Mouse (Mus musculus) limb, embryonic 14.5 days (tissue): ENCODE data around the gene Myoz1. TPM values are rescaled to one million over a fixed set of nuclear protein-coding genes. Genes with fewer than 3 reads are reported as not detected.

Source experiments
- ATAC-seq: fragments of 200-750 bp; cut with Nextera tagmentation; 2 replicates; pipeline ENCODE4 v1.8.0; 2017; ENCODE audit warnings: low read depth, moderate number of reproducible peaks, moderate TSS enrichment; ENCODE audit not compliant: low FRiP score
- DNase-seq: peaks from one replicate; pipeline ENCODE4 v3.0.0-alpha.2; 2015; ENCODE audit warnings: low spot score
- H3K27ac ChIP-seq: fragments of 300-500 bp; sonication (generic); replicated peaks from 2 replicates; pipeline ENCODE4 v1.5.1; 2014; ENCODE audit warnings: low read depth, mild to moderate bottlenecking, low read length, moderate library complexity, mixed read lengths
- H3K27me3 ChIP-seq: fragments of 300-500 bp; sonication (generic); 2 replicates; pipeline ENCODE4 v1.6.1; 2014; ENCODE audit warnings: low read length, mixed read lengths; ENCODE audit not compliant: control insufficient read depth, insufficient read depth
- H3K36me3 ChIP-seq: fragments of 300-500 bp; sonication (generic); 2 replicates; pipeline ENCODE4 v1.6.1; 2014; ENCODE audit warnings: mild to moderate bottlenecking, low read length, moderate library complexity, mixed read lengths; ENCODE audit not compliant: control insufficient read depth, insufficient read depth
- H3K4me1 ChIP-seq: fragments of 300-500 bp; sonication (generic); 2 replicates; pipeline ENCODE4 v1.6.1; 2014; ENCODE audit warnings: antibody characterized with exemption, low read length, mixed read lengths; ENCODE audit not compliant: control insufficient read depth, insufficient read depth
- H3K4me2 ChIP-seq: fragments of 300-500 bp; sonication (generic); replicated peaks from 2 replicates; pipeline ENCODE4 v1.6.1; 2014; ENCODE audit warnings: low read depth, mild to moderate bottlenecking, low read length, moderate library complexity; ENCODE audit not compliant: severe bottlenecking
- H3K4me3 ChIP-seq: fragments of 300-500 bp; sonication (generic); replicated peaks from 2 replicates; pipeline ENCODE4 v1.5.1; 2014; ENCODE audit warnings: low read length
- H3K9ac ChIP-seq: fragments of 300-500 bp; sonication (generic); 2 replicates; pipeline ENCODE4 v1.6.1; 2014; ENCODE audit warnings: mild to moderate bottlenecking, low read depth, low read length, moderate library complexity; ENCODE audit not compliant: severe bottlenecking
- H3K9me3 ChIP-seq: fragments of 300-500 bp; sonication (generic); 2 replicates; pipeline ENCODE4 v1.6.1; 2016; ENCODE audit warnings: low read length; ENCODE audit not compliant: control insufficient read depth
- POLR2A ChIP-seq: fragments of 200-500 bp; IDR thresholded peaks from 2 replicates; pipeline ENCODE4 v1.8.0; 2012; ENCODE audit warnings: inconsistent platforms, mild to moderate bottlenecking, moderate library complexity, borderline replicate concordance; ENCODE audit not compliant: insufficient read depth, insufficient read length; ENCODE audit errors: extremely low read depth
- WGBS: fragments of 180-500 bp; shearing (Covaris S2); extraction: QIAGEN DNeasy Blood & Tissue Kit; methylation state at CpG from one replicate; pipeline ENCODE4 v1.1.7; 2014; 5-methylcytosine and 5-hydroxymethylcytosine counted together
- polyA plus RNA-seq, 2 experiments: library from polyadenylated mRNA; depleted of rRNA in 1 of 2; stranded (reverse) in 1 of 2; unstranded in 1 of 2; fragments of >200 nt; fragmentation: Nextera tagmentation in 1 of 2; extraction: Ambion mirVana in 1 of 2; gene quantifications; 2 replicates each; pipeline versions ENCODE4 v1.2.1 to v1.2.3; 2012 to 2014

Gene Myoz1
- polyA plus RNA-seq, 2 experiments, result 8.5 to 9.7 TPM

- 91% methylated on average over 2 of the region's 2 CpGs for WGBS
- no peak for ATAC-seq
- H3K36me3 ChIP-seq, result peaks cover 24% of the 10 kb centered on the region
- no peak for DNase-seq
- no peak overlapping the region for H3K27ac ChIP-seq
- H3K9me3 ChIP-seq, result no peaks in the 10 kb centered on the region
- H3K4me1 ChIP-seq, result peaks cover 12% of the 10 kb centered on the region
- H3K9ac ChIP-seq, result no peak overlapping the region
- H3K4me3 ChIP-seq, result 0 out of 2 replicates have a peak overlapping the region, but pooled peaks have one; percentile 3
- TF ChIP-seq POLR2A, result no peak
- H3K27me3 ChIP-seq, result no peaks in the 10 kb centered on the region
- peak overlapping the region; percentile 86; the same call in 1 of the 2 replicates for H3K4me2 ChIP-seq
Measured at GRCm38 (mm10) chr14:20672990-20673389, 16.6 kb upstream of the Myoz1 start.

GRCm38 (mm10) chr14:20668154-20668810, 11.9 kb upstream of the Myoz1 start, which contains the start of gene Synpo2l:
Gene Synpo2l (minus strand): TSS chr14:20668354.
- Histone ChIP-seq H3K27ac (no peak within 1 kb of the TSS), H3K36me3 (no peaks in the 10 kb centered on the region), H3K4me2 (no peak within 1 kb of the TSS), H3K9me3 (no peaks in the 10 kb centered on the region), H3K9ac (no peak within 1 kb of the TSS), H3K27me3 (no peaks in the 10 kb centered on the region), H3K4me1 (peaks cover 14% of the 10 kb centered on the region), H3K4me3 (no peak within 1 kb of the TSS)
- 83% methylated on average over 8 of the region's 8 CpGs for WGBS
- ATAC-seq, result no peak
- no peak for DNase-seq
- TF ChIP-seq POLR2A, result no peak

GRCm38 (mm10) chr14:20667469-20667868, 11.1 kb upstream of the Myoz1 start:
- Histone ChIP-seq H3K27me3 (no peaks in the 10 kb centered on the region), H3K4me1 (peaks cover 14% of the 10 kb centered on the region), H3K9ac (no peak overlapping the region), H3K4me3 (no peak overlapping the region), H3K27ac (no peak overlapping the region), H3K36me3 (no peaks in the 10 kb centered on the region), H3K9me3 (no peaks in the 10 kb centered on the region), H3K4me2 (no peak overlapping the region)
- ATAC-seq, result no peak
- no peak for DNase-seq
- no peak for TF ChIP-seq POLR2A
- 82% methylated on average over 1 of the region's 1 CpGs for WGBS

- Histone ChIP-seq H3K36me3 (no peaks in the 10 kb centered on the region), H3K27ac (peak overlapping the region; percentile 69), H3K4me1 (peaks cover 26% of the 10 kb centered on the region), H3K4me3 (peak overlapping the region; percentile 15; the same call in 1 of the 2 replicates), H3K9ac (peak overlapping the region; percentile 37), H3K27me3 (no peaks in the 10 kb centered on the region), H3K9me3 (no peaks in the 10 kb centered on the region), H3K4me2 (peak overlapping the region; percentile 17; the same call in 1 of the 2 replicates)
- 39% methylated on average over 3 of the region's 3 CpGs for WGBS
- DNase-seq, result peak; percentile 61
- peak; percentile 65 for ATAC-seq
- TF ChIP-seq POLR2A, result no peak
Measured at GRCm38 (mm10) chr14:20664436-20664835, 8.1 kb upstream of the Myoz1 start.

GRCm38 (mm10) chr14:20663601-20664000, 7.3 kb upstream of the Myoz1 start:
- Histone ChIP-seq H3K4me3 (peak overlapping the region; percentile 15; the same call in 1 of the 2 replicates), H3K9me3 (no peaks in the 10 kb centered on the region), H3K4me1 (peaks cover 26% of the 10 kb centered on the region), H3K27ac (peak overlapping the region; percentile 69; the same call in 1 of the 2 replicates), H3K9ac (no peak overlapping the region), H3K4me2 (peak overlapping the region; percentile 17; the same call in 1 of the 2 replicates), H3K36me3 (no peaks in the 10 kb centered on the region), H3K27me3 (no peaks in the 10 kb centered on the region)
- 64% methylated on average over 2 of the region's 2 CpGs for WGBS
- DNase-seq, result no peak
- no peak for ATAC-seq
- TF ChIP-seq POLR2A, result no peak
